Mouse (Mus musculus): ENCODE measurements around the gene Rps6ka2.
A peak's percentile ranks its signal among the peaks of the same experiment; 100 is the strongest.
"Not testable (repeated sequence)": the region's sequence is repeated elsewhere in the genome, so short reads cannot be mapped to it uniquely, and the experiment has no call there.

Gene Rps6ka2

DNA sequence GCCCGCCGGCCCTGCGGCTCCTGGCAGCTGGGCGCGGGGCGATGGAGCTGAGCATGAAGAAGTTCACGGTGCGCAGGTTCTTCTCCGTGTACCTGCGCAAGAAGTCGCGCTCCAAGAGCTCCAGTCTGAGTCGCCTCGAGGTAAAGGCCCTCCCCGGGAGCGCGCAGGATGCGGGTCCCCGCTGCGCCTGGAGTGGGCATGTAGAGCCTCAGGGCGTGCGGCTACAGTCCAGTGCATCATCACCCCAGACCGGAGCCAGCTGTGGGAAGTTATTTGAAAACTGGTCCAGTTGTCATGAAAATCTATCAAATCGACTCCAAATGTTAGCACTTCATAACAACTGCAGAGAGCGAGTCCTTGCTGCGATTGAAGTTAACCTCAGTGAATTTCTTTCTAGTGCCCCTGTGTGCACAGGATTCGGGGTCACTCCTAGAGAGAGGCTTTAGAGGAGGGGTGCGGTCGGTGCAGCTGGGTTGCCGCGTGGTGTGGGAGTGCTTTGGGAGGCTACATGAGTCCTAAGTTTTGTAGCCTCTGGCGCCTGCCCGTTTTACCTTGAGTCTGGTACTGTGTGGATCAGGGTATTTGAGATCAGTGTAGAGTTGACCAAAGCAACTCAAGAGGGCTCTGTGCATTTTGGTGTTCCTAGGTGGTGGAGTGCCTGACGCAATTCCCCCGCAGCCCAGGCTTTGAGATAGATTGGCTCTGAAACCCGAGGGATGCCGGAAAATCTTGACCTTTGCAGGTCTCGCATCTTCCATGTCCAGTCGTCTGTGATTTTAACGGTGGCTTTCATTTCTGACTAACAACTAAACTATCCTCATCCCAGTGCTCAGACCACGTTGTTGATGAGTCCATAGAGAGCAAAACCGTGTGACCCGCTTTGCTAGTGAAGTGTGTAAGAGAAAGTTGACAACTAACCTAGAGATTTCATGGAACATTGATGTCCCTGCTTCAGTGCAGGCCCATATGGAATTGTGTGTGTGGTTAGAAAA is 685 bp downstream of the Rps6ka2 start:
- peak; percentile 12 for DNase-seq (ENCODE audit: low read depth)

DNA sequence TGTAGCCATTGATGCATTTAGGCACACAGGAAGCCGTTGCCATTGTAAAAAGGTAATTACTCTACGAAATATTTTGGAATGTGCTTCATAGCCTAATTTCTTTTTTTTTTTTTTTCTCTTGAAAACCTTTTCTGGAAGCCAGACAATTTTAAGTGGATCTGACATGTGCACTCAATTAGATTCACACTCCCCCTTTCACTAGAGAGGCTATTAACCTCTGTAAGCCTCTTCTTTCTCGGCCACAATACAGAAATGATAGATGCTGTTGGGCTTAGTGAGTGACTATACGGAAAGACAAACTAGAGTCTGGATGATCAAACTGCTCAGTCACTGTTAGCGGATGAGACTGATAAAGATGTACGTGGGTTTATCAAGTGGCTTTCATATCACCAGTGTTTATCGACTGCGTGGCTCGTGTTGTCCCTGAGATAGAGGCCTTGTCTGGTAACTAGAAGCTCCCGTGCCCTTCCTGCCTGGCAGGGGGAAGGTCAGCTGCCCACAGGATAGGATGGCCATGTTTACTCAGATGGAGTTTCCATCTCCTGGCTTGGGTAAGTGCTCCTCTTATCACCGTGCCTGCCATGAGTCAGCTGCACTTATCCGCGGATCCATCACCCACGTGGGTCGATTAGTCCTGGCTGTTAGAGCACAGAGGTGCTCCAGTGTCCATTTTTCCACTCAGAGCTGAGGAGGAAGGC is 3.6 kb downstream of the Rps6ka2 start:
- DNase-seq (ENCODE audit: low read depth), result no peak

DNA sequence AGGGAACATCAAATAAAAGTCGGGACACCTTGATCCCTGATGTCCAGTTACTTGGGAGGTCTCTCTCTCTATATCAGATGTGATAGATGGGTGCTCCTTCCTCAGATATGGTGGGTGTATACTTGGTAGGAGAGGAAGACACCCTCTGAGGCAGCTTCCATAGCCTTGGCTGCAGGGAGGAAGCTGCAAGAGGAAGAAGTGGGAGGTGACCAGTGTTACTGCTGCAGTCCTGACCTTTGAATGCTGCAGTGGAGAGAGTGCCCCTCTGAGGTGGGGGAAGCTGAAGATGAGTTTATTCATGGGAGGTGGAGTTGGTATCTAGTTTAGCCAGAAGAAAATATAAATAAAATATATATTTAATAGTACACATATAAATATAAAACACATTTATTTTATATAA is 5.4 kb downstream of the Rps6ka2 start:
- no peak for DNase-seq (ENCODE audit: low read depth)

DNA sequence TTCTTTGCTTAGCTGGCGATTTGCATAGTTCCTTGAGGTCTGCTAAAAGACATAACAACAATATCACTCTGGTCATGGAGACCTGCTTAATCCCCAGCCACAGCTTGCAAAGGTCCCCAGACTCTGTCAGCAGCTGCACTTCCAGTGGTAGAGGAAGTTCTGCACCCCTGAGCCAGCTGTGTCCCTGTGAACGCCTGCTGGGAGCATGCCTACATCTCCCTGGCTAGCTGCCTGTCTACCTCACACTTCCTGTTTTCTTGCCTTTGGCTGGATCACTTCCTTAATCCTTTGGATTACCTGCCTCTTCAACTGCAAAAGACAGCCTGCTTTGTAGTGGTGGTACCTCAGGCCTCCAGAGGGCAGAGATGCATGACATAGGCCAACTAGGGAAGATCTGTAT is 6.5 kb downstream of the Rps6ka2 start:
- DNase-seq (ENCODE audit: low read depth), result no peak

DNA sequence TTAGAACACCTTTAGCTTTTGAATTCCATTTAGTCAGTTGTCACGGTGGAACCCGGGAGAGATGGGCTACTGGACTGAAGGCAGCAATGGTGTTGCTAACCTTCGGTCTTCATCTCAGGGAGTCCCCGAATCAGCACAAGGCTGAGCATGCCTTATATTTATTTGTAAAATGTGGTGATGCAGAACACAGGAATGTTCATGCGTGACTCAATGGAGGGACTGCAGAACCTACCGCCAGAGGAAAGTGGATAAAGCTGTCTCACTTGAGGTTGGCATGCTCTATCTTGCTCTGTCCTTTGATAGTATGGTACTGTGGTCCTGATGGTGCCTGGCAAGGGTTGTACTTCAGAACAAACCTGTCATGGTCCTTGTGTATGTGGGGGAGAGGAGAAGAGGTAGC is 8.3 kb downstream of the Rps6ka2 start:
- no peak for DNase-seq (ENCODE audit: low read depth)

DNA sequence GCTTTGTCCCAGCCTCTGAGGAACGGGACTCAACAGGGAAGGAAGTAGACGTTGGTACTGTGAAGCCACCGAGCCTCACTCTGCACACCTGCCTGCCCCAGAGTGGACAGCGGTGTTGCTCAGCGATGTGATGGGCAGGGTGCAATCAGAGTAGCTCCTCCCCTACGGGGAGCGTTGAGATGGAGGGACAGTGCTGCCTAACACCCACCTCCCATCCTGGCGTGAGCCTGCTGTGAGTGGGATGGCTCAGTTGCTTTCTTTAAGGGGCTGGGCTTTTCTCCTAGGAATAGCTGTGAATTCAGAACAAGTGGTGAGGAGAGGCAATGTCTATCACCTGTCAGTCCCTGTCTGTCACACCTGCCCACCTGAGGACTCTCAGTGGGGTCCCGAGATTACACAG is 12.3 kb downstream of the Rps6ka2 start:
- no peak for DNase-seq (ENCODE audit: low read depth)

DNA sequence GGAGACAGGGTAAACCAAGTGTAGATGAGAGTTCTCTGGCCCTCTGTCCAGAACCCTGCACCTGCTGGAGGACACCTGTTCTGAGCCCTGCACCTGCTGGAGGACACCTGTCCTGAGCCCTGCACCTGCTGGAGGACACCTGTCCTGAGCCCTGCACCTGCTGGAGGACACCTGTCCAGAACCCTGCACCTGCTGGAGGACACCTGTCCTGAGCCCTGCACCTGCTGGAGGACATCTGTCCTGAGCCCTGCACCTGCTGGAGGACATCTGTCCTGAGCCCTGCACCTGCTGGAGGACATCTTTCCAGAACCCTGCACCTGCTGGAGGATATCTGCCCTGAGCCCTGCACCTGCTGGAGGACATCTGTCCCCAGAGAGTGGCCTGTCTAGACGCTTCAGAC is 17.1 kb downstream of the Rps6ka2 start:
- DNase-seq (ENCODE audit: low read depth), result not testable (repeated sequence)

DNA sequence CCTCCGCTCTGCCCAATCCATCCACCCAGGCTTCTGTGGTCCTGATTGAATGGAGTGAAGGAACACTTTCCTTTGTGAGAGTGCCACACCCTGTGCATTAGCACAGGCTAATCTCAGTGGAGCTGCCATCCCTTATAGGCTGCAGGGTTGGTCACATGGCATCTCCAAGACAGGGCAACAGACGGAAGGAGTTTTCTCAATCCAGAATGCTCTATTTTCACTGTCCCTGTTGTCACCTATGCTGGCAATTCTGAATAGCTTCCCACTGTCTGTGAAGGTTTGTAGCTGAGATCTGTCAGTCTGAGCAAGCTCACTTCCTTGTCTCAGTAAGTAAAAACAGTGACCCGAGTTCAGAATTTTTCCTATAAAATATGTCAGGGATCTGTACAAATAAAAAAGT is 19.5 kb downstream of the Rps6ka2 start:
- no peak for DNase-seq (ENCODE audit: low read depth)

DNA sequence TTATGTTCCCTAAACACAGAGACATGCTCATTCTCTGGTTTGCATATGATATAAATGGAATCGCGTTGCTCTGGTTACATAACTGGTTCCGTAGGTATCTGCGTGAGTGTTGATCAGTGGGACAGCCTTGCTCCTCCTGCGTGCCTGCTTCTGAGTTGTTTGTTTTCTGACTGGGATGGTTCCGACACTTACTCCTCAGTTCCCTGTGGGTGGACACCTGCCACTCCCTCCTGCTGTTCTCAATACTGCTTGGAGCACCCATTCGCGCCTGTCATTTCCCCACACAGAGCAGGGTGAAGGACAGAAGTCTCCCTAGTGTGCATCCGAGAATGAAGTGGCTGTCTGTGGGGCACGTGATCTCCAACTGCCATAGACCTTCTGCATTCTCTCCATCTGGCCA is 20.1 kb downstream of the Rps6ka2 start:
- no peak for DNase-seq (ENCODE audit: low read depth)

DNA sequence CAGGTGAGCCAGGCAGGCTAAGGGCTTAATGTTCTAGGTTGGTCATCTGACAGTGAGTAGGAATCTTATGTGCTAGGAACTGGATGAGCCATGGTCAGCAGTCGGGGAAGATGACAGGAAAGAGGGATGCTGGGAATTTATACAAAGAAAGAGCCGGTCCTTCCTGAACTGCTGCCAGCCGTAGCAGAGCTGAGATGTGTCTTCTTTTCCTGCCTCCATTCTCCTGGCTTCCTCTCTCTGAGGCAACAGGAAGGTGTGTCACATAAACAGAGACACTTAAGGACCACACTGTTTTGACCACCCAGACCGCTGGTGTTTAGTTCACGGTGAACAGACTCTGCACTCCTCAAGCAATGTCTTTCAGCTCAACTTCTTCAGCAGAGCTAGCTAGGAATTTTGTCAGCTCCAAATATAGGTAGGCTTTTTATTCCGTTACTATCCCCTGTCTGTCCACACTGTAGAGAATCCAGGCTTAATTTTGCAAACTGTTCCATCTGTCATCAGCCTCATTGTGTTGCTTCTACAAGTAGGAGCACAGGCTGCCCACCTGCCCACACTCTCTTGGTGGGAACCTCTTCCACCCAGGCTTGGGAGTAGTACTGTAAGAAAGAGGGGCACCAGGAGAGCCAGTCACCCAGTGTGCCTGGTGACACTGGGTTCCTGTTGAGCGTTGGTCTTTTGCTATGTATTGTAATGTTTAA is 24.4 kb downstream of the Rps6ka2 start:
- DNase-seq (ENCODE audit: low read depth), result no peak

DNA sequence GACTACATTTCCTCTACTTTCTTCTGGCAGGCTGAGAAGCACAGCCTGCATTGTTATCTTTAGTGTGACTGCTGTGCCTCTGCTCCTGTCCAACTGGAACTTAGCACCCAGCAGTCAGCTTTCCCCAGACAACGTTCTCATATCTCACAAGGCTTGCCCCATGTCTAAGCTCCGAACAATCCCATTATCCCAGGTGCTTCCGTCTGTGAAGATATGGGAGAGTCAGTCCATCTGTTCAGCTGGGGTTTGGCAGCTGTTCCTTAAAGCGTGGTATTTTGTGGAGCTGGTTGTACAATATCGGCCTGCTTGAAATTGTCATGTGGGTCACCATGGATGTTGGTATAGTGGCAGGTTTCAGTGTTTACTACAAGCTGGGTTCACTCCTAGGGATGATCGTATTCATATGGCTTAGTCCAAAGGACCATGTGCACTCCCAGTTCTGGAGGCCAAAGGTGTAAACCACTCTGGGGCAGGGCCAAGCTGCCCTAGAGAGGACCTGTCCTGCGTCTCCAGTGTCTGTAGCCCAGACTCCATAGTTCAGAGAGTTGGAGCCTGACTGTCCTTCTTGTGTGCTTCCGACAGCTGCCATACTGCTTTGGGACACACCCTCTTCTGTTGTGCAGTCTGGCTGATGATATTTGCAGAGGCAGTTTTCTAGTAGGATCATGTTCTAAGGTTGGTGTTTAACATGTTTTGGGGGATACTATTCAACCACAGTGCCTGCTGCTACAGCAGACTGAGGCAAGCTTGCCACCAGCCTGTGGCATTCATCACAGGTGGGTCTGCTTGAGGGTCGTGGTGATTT is 27.4 kb downstream of the Rps6ka2 start:
- no peak for DNase-seq (ENCODE audit: low read depth)

DNA sequence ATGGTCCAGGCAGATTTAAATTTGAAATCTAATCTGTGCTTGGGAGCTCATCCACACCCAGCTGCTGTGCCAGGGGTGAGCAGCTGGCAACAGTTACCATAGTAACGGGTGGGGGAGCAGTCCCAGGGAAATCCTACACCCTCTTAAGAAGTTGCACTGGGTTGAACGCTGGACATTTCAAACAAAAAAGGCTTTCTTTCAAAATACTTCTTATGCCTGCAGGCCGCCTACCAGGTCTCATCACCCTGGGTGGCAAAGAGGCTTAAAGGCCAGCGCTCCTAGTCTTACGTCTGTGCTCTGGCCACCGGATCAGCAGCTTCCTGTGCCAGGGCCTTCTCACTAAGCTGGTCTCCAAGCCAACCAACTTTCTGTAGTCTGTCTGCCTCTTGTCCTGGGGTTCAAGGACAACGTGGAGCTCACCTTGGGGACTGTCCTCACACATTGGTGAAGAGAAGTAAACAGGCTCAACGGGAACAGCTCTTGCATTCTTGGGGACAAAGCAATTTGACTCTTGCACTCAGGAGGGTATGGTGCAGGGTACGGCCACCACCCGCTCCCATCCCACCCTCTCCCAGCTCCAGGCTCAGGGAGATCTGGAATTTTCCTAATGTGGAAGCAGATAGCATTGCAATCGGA is 35.0 kb downstream of the Rps6ka2 start:
- no peak for DNase-seq (ENCODE audit: low read depth)

DNA sequence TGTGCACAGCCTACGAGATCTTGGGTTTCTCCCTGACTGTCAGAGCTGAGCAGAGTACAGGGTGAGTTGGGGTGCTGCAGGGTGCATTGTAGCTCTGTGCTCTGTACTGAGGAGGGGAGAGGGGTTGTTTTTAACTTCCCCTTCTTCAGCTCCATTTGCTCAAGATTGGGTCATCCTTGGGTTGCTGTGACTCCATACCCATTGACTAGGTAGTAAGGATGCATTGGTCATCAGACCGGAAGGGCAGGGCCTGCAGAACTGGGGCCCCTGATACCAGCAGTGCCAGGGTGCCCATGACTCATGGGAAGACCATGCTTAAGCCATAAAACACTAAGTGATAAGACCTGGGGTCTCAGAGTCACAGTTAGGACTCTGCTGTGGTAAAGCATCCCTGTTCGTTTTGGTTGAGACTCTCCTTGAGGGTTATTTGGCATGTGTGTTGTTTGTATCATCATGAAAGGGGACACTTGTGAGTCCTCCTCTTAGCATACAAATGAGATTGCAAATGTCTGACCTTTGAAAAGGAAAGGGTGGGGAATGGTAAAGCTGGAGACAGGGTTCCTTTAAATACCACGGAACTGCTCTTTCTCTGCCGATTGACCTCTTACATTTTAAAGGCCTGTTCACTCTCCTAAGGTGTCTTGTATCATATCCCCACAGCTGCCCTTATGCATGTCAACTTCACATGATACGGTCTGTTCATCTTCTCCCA is 36.7 kb downstream of the Rps6ka2 start:
- DNase-seq (ENCODE audit: low read depth), result no peak

DNA sequence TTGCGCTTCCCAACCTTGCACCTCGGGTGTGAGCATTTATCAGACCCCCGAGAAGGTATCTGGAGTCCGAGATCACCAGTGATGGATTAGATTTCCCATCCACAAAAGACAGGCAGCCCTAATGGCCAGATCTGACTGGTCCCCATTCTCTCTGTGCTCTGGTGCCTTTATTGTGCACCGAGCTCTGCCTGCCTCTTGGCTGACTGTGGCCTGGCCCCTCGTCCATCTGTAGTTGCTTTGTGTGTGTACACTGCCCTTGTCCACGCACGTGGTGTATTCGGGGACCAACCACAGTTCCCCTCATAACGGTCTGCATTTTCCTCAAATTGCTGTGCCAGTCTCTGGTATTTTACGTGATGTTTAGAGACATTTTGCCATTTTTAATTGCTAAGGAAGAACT is 40.7 kb downstream of the Rps6ka2 start:
- no peak for DNase-seq (ENCODE audit: low read depth)

DNA sequence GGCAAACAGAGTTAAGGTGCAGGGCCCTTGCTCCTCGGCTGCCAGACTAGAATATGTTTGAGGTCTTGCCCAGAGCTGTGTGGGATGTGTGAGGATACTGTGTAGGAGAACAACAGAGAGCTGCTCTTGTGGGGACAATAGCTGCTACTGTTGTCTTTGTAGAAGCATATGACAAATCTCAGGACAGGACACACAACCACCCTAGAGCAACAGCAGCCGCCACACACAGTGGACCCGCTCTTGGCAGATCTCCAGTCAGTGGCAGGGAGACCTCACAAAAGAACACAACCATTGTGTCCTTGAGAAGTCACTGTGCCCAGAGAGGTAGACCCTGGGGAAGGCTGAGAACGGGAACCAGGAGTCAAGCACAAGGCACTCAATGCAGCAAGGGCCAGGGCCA is 42.0 kb downstream of the Rps6ka2 start:
- DNase-seq (ENCODE audit: low read depth), result no peak

DNA sequence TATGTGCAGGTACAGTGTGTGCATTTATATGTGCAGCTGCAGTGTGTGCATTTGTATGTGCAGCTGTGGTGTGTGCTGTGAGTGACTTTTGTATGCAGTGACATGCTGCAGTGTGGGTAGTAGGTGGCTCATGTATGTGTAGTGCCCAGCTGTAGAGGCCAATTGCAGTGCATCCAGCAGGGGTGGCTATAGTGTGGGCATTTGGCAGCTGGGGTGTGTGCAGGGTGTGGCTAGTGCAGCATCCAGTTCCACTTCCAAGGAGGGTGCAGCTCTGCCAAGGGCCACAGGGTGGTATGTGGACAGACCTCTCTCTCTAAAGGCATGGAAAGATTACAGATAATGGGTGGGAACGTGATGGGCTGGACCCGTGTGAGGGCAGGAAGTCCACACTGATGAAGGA is 43.3 kb downstream of the Rps6ka2 start:
- DNase-seq (ENCODE audit: low read depth), result no peak

DNA sequence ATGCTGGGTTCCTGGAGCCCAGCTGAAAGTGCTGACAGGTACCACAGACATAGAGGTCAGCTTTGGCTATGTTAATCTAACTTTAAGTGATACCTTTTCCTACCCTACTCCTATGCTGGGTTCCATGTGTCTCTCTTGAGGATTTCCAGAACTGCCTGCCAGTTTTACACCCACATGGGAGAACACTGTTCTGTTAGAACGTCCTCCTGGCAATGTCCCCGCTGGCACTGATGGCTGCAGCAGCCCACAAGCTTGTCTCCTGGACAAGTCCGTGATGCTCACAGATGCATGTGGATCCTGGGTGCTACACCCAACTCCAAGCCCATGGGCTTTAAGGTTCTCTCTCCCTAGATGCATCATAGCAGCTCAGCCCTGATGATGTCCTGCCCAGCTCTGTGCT is 44.1 kb downstream of the Rps6ka2 start:
- DNase-seq (ENCODE audit: low read depth), result no peak

DNA sequence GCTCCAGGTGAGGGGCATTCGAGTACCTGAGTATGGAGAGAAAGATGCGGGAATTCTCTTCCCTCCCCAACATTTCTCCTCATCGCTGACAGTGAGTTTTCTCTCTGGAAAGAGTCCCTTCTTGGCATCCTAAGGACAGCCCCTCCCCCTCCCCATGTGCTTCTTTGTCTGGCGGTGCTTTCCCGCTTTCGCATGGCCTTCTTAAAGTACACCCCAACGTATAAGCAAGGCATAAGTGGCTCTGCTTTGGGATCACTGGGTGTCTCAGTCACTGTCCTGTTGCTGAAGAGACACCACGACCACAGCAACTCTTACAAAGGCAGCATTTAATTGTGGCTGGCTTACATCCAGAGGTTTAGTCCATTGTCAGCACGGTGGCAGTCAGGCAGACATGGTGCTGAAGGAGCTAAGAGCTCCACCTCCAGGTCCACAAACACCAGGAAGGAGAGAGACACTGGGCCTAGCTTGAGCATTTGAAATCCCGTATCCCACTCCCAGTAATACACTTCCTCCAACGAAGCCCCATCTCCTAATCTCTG is 47.9 kb downstream of the Rps6ka2 start:
- no peak for DNase-seq (ENCODE audit: low read depth)

DNA sequence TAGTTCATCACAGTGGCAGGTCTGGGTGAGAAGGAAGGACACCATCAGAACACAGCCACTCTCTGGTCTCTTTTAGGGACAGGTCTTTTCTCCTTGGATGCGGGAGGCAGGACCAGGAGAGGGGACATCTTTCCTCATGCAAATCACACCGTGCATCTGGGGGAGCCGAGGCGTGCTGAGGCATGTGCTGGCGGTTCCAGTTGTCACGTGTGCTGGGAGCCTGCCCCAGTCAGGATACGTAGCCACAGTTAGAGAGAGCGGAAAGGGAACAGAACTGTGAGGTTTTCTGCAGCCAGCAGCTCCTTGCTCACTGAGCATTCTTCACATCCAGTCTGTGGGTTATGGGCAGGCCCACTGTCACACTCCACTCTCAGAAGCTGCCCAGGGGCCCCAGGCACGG is 48.5 kb downstream of the Rps6ka2 start:
- DNase-seq (ENCODE audit: low read depth), result peak; percentile 11

DNA sequence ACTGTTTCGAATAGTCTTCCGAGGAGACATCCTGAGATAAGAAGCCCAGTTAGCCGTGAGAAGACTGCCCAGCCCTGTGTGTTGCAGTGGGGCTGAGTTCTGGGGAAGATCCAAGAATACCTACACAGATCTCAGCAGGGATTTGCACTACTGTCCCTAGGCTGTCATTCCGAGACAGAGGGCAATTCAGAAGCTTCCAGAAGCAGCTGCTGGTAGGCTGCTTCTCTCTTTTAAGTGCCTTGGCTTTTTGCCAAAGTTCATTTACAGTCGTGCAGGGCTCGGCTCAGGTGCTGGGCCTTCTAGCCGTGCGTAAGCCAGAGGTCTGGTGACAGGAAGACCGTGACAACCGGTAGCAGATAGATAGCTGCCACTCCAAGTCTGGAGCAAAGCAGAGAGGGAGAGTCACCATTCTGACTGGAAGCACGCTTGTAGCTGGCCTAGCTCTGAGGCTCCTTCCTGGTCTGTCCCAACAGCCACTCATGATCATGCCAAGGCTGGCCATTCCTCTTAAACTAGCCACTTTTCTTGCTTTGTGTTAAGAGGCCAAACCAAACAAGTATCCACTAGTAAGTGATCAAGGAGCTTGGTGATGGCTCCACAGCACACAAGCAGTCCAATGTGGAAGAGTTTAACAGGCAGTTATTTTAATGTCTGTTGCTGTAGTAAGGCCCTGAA is 49.3 kb downstream of the Rps6ka2 start:
- DNase-seq (ENCODE audit: low read depth), result peak; percentile 60
